Mouse (Mus musculus): ENCODE measurements at regions not wholly inside any gene's neighbourhood (a gene's known extent, or its start where the extent isn't known, plus 50 kb on each side); places are given as distances from the start of the nearest gene placed in this dataset.
A peak's percentile ranks its signal among the peaks of the same experiment; 100 is the strongest.

DNA sequence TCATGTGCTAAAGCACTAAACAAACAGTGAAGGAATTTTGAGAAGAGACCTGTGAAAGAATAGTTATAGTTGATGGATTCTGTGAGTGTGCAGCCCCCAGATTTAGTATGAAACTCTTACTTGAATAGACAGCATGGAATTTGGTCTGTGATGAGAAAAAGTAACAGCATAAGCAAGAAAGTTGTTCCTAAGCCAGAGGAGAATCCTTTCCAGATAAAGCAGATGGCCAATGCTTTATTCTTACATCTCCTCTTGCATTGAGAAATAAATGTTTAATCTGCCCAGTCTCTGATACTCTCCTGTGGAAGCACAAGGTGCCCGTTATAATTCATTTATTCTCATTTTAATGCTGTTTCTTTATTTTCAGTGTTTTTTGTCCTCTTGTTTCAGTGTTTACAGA lies 263.5 kb downstream of the Tecrl start:
- no peak for DNase-seq

- no peak for DNase-seq
Observed at GRCm38 (mm10) chr5:83054819-83055218, 300.2 kb downstream of the Tecrl start.

- no peak for DNase-seq
Observed at GRCm38 (mm10) chr5:83047214-83047613, 307.8 kb downstream of the Tecrl start.

- DNase-seq = no peak
Observed at GRCm38 (mm10) chr5:83029703-83030102, 325.3 kb downstream of the Tecrl start.

- DNase-seq = no peak
Observed at GRCm38 (mm10) chr5:83006038-83006437, 349.0 kb downstream of the Tecrl start.

DNA sequence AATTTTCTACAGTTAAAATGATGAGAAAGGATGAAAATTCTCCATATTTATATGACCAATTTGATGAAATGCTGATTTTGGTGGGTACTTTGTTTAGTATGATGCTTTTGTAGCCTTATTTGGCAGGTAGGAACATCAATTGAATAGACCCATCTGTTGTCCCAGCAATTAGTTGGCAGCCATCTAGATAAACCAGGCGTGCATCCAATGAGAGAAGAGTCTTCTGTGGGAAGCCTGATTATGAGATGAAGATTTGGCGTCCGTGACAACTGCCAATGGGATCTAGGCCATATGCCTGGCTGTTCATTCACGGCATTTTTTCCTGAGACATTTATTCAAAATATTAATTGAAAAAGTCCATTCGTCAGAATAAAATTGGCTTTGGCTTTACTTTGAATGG lies 365.9 kb downstream of the Tecrl start:
- DNase-seq = peak; percentile 87

DNA sequence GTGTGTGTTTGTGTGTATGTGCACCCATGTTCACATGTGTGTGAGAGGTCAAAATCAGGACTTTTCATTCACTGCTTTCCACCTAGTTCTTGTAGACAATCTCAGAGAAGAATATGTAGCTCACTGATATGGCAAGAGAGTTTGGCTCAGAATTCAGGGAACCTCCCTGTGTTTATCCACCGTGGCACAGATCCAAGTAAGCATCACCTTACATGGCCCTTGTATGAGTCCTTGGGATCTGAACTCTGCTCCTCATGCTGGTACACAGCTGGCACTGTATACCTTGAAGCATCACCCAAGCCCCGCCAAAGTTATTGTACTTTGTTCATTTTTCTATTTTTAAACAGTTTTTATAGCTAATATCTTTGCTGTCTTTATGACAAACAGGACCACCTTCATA lies 385.7 kb downstream of the Tecrl start:
- DNase-seq = peak; percentile 56

GRCm38 (mm10) chr5:82966824-82967223 lies 388.2 kb downstream of the Tecrl start:
- DNase-seq = no peak

DNA sequence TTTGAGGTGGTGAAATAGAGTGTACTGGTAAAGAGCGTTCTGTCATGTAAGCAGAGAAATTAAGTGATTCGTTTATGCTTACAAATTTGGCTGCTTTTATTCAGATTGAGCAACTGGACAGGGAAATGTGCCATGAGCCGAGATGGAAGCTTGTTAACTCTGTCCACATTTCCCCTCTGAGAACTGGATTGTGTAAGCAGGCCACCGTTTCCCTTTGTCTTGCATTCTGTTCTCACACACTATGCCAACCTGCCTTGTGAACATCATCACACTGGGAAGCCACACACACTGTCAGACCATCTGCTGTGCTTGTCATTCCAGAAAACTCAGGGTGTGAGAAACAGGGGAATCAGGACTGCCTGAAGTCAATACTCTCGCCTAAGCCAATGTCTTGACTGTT lies 388.8 kb downstream of the Tecrl start:
- peak; percentile 97 for DNase-seq

- DNase-seq = peak; percentile 66
Observed at GRCm38 (mm10) chr5:82964513-82964912, 390.5 kb downstream of the Tecrl start.

DNA sequence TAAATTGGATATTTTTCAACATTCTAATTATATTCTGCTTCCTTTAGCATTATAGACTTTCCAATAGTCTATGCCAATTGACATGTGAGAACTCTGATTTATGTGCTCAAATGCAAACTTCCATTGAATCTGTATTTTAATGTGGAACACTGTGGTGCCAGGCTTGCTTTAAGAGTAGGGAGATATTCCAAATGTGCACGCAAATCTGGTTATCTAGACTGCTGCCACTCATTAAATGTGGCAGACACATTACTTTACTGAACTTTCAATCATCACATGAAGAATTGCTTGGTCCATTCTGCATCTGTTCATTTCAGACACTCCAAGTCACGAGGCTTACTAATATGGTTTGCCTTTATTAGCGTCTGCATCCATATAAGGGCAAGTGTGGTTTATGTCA lies 399.0 kb downstream of the Tecrl start:
- no peak for DNase-seq

- DNase-seq = no peak
Observed at GRCm38 (mm10) chr5:82947060-82947459, 407.9 kb downstream of the Tecrl start.

GRCm38 (mm10) chr5:82939786-82940185 lies 415.2 kb downstream of the Tecrl start:
- DNase-seq = no peak

DNA sequence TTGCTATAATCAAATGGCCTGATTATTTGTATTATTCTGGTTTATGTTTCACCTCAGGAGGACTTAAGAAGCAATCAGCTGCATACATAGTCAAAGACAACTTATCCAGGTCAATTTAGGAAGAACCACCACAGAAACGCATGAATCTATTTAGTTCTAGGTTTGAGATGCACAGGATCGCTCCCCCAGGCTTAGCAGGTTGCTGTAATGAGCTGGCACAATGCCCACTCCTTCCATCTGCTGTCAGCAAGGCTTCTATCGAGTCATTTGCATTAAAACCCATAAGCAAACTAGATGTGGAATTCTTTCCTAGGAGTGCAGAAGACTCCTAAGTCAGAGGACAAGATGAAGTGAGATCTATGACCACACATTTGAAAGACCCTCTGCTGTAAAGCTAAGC lies 455.6 kb downstream of the Tecrl start:
- DNase-seq = no peak

- no peak for DNase-seq
Observed at GRCm38 (mm10) chr5:82898912-82899311, 456.1 kb downstream of the Tecrl start.

DNA sequence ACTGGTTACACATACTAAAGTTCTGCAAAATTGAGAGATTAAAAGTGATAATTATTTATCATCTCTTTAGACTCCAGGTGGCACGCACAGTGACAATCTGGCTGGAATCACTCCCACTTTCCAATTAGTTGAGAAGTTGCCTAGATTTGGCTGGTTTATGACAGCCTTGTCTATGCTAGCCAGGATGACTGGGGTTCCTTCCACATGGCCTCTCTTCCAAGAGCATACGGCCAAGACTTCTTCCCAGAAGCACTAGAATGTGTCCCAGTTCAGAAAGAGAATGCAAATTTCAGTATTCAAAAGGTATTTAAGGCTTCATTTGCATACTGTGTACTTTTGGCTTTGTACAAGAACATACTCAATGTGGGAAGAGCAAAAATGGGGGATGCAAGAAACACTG lies 456.6 kb downstream of the Tecrl start:
- no peak for DNase-seq

DNA sequence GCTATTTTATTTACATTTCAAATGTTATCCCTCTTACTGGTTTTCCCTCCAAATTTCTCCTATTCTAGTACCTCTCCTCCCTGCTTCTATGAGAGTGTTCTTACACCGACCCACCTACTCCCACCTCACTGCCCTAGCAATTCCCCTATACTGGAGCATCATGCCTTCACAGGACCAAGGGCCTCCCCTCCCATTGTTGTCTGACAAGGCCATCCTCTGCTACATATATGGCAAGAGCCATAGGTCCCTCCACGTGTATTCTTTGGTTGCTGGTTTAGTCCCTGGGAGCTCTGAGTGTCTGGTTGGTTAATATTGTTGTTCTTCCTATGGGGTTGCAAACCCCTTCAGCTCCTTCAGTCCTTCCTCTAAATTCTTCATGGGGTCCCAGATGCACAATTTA lies 485.7 kb downstream of the Tecrl start:
- peak; percentile 78 for DNase-seq

GRCm38 (mm10) chr5:82864347-82864746 lies 490.6 kb downstream of the Tecrl start:
- DNase-seq = no peak

GRCm38 (mm10) chr5:82825327-82825726 lies 529.7 kb downstream of the Tecrl start:
- no peak for DNase-seq

DNA sequence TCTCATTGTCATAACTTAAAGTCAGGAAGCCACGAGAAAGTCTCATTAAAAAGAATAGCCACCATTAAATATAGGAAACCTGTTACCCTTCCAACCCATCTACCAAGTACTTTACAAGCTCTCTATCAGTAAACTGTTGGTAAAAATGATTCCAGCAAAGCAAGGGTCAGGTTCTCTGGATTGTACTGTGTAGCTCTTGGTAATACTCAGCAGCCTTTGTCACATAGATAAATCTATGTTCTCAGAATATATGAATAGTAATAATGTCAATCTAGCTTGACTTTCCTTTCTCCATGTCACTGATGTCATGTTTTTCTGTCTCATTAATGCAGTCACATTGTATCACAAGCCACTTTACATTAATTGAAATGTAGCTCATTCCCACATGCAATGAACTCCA lies 561.8 kb downstream of the Tecrl start:
- no peak for DNase-seq
